Mouse (Mus musculus): ENCODE results near the gene Siae. TPM values are rescaled to one million over a fixed set of nuclear protein-coding genes. Genes with fewer than 3 reads are reported as not detected.

The Siae gene
- polyA plus RNA-seq, 1 experiment from 2014 or later = 8.6 TPM

DNA sequence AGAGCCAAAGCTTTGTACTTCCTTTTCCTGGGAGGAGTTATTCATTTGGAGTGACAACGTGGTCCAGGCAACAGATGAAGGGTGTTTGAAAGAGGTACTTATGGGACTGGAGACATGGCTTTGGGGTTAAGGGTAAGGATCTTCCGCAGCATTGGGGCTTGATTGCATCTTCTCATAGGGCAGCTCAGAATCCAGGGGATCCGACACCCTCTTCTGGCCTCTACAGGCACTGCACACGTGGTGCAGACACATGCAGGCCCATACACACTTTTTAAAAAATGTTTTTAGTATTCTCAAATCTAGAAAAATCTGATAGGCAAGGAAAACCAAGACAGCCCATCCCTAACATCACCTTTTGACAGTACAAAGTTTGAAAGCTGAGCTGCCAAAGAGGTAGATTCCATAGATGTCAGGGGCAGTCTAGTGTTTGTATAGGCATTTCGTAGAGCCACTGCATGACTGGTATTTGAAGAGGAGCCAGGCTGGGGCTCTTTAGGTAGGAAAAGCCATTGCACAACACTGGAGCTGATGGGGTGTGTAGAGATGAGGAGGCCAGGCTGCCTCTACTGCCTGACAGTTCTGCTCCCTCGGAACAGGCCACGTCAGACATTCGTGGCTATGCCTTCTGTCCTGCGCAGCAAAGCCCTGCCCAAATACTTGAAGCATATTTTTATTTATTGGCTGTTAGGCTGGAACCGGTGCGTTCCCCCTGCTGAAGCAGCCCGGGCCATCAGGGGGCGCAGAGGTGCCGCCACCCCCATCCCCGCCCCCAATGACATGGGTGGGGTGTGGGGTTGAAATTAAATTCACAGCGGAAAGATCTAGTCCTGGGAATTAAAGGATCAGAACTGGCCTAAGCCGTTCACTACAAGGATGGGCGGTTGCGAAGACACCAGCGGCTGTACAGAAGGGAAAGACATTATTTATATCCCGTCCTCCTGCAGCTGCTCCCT, 28.8 kb upstream of the Siae start:
- Histone ChIP-seq H3K27me3 (replicated peaks; ENCODE audit: control insufficient read depth, insufficient read depth, low read length) (peaks cover 56% of the 10 kb centered on the region), H3K9me3 (ENCODE audit: control insufficient read depth, low read length) (no peaks in the 10 kb centered on the region), H3K36me3 (ENCODE audit: control insufficient read depth, insufficient read depth, low read length) (peaks cover 5% of the 10 kb centered on the region; the same call in 1 of the 2 replicates), H3K27ac (ENCODE audit: low read depth, low read length) (no peak overlapping the region), H3K4me1 (replicated peaks; ENCODE audit: control insufficient read depth, insufficient read depth, low read length) (peaks cover 27% of the 10 kb centered on the region), H3K4me2 (peak overlapping the region; percentile 78), H3K4me3 (ENCODE audit: low read depth, low read length) (peak overlapping the region; percentile 35), H3K9ac (ENCODE audit: low read depth, low read length) (no peak overlapping the region)
- no peak for DNase-seq (ENCODE audit: low spot score)
- WGBS = 24% methylated on average over 21 of the region's 21 CpGs
- ATAC-seq (replicated peaks; ENCODE audit: low FRiP score) = no peak

DNA sequence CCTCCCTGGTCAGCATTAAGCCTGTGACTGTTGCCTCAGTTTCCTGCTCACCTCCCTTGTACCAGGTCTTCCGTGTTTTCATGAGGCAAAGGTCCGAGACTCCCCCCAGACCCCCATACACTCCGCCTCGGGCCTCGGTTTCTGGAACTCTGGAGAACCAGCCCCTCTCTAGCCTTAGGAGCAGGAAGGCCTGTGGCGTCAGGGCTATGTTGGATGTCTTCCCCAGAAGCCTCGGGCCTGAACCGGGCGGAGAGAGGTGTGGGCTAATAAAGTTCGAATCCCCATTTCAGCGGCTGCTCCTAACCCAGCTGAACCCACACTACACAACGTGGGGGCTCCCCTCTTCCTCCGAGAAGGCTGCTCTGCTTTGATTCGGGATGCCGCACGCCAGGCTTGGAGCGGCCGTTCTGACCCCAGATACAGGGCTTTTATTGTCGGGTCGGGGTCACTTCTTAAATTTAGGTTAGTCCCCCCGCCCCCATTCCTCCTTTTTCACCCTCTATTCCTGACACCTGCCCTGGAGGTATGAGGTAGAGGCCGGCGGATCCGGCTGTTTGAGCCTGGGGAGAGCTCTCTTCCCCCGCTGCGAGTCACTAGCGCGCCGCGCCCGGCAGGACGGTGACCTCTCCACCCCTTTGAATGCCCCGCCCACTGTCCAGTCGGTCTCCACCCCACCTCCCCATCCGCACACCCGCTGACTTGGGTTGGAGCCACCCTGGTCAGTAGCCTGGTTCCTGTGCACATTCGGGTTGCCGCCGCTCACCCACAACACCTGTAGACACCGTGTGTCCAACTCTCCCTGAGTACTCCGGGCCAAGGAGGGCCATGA, 27.9 kb upstream of the Siae start, which contains the start of gene Esam:
Esam (plus strand) TSS at position 683 of the 829 bp plus-strand sequence.
- Histone ChIP-seq H3K4me1 (replicated peaks; ENCODE audit: control insufficient read depth, insufficient read depth, low read length) (peaks cover 27% of the 10 kb centered on the region), H3K27ac (ENCODE audit: low read depth, low read length) (no peak within 1 kb of the TSS), H3K4me3 (ENCODE audit: low read depth, low read length) (peak within 1 kb of the TSS; percentile 44), H3K4me2 (peak within 1 kb of the TSS; percentile 78), H3K36me3 (ENCODE audit: control insufficient read depth, insufficient read depth, low read length) (peaks cover 5% of the 10 kb centered on the region; the same call in 1 of the 2 replicates), H3K9me3 (ENCODE audit: control insufficient read depth, low read length) (no peaks in the 10 kb centered on the region), H3K27me3 (replicated peaks; ENCODE audit: control insufficient read depth, insufficient read depth, low read length) (peaks cover 59% of the 10 kb centered on the region), H3K9ac (ENCODE audit: low read depth, low read length) (peak within 1 kb of the TSS; percentile 9; the same call in 1 of the 2 replicates)
- DNase-seq (ENCODE audit: low spot score) = peak; percentile 58
- 3% methylated on average over 41 of the region's 41 CpGs for WGBS
- ATAC-seq (replicated peaks; ENCODE audit: low FRiP score) = peak; percentile 60

DNA sequence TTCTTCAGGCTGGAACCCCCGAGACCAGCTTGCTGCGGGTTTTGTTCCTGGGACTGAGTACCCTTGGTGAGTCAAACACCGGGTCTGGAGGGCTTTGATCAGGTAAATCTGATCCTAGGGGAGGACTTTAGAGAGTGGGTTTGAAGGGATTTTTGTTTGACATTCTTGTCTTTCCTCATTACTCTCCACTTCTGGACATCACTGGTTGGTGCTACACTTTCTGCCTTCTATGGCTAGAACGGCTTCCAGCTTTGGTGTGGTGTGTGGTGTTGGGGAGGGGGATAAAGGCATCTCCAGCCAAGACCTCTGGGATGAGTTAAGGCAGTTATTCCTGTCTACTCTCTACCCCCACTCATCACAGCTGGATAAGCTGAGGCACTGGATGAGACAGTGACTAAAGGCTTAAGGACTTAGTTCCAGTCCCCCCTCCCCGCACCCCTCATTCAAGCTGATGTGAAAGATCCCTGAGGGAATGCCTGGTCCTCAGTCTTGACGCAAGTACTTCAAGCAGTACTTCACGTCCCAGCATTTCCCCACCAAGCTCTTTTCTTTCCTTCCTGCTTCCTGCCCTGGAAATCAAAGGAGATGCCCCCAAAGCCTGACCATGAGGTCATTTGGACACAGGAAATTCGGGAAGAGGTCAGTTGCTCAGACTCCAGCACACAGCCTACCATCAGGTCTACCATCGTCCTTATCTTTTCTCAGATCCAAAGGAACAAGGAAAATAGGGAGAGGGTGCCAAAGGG, 27.1 kb upstream of the Siae start:
- Histone ChIP-seq H3K9ac (ENCODE audit: low read depth, low read length) (0 out of 2 replicates have a peak overlapping the region, but pooled peaks have one; percentile 9), H3K9me3 (ENCODE audit: control insufficient read depth, low read length) (no peaks in the 10 kb centered on the region), H3K4me2 (peak overlapping the region; percentile 78), H3K27ac (ENCODE audit: low read depth, low read length) (no peak overlapping the region), H3K4me1 (replicated peaks; ENCODE audit: control insufficient read depth, insufficient read depth, low read length) (peaks cover 27% of the 10 kb centered on the region), H3K27me3 (replicated peaks; ENCODE audit: control insufficient read depth, insufficient read depth, low read length) (peaks cover 59% of the 10 kb centered on the region), H3K4me3 (ENCODE audit: low read depth, low read length) (peak overlapping the region; percentile 44), H3K36me3 (ENCODE audit: control insufficient read depth, insufficient read depth, low read length) (no peaks in the 10 kb centered on the region)
- DNase-seq (ENCODE audit: low spot score) (no peak), ATAC-seq (replicated peaks; ENCODE audit: low FRiP score) (no peak)
- 24% methylated on average over 9 of the region's 9 CpGs for WGBS

DNA sequence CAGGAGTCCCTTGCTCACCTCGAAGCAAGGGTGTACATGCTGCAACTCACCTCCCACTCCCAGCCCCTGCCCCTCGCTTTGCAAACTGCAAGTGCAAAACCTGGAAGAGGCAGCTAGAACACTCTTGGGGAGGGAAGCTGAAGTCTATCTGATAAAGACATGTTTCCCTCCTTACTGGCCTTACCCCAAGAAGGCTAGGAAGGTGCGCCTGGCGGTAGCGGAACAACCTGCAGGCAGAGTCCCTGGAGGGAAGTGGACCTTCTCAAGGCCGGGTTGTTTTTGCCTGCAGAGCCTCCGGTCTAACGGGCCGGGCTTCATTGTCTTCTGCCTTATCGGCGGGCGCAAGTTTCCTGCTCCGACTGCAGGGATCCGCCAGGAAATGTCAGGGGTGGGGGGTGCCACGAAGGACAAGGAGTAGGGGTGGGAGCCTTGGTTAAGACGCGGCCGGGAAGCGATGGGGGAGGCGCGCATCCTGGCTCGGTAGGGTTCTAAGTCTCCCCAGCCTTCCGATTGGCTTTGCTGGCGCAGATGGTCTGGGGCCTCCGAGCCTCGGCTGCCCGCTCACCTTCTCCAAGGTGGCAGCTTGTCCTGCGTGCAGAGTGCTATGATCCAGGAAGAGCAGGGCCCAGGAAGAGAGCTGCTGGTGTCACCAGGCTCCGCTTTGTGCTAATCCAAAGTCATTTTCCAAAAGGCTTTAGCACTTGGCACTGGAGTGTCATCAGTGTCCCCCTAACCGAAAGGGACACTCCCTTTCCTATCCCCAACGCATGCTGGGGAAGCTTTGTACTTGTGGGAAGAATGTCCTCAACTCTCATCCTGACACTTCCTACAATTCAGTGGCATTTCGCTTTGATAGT, 25.2 kb upstream of the Siae start:
- Histone ChIP-seq H3K27ac (ENCODE audit: low read depth, low read length) (peak overlapping the region; percentile 64), H3K4me3 (ENCODE audit: low read depth, low read length) (peak overlapping the region; percentile 44), H3K4me2 (peak overlapping the region; percentile 78), H3K27me3 (replicated peaks; ENCODE audit: control insufficient read depth, insufficient read depth, low read length) (peaks cover 59% of the 10 kb centered on the region), H3K4me1 (replicated peaks; ENCODE audit: control insufficient read depth, insufficient read depth, low read length) (peaks cover 27% of the 10 kb centered on the region), H3K9ac (ENCODE audit: low read depth, low read length) (peak overlapping the region; percentile 44), H3K36me3 (ENCODE audit: control insufficient read depth, insufficient read depth, low read length) (no peaks in the 10 kb centered on the region), H3K9me3 (ENCODE audit: control insufficient read depth, low read length) (no peaks in the 10 kb centered on the region)
- WGBS = 2% methylated on average over 32 of the region's 32 CpGs
- peak; percentile 60 for DNase-seq (ENCODE audit: low spot score)
- ATAC-seq (replicated peaks; ENCODE audit: low FRiP score) = peak; percentile 51

DNA sequence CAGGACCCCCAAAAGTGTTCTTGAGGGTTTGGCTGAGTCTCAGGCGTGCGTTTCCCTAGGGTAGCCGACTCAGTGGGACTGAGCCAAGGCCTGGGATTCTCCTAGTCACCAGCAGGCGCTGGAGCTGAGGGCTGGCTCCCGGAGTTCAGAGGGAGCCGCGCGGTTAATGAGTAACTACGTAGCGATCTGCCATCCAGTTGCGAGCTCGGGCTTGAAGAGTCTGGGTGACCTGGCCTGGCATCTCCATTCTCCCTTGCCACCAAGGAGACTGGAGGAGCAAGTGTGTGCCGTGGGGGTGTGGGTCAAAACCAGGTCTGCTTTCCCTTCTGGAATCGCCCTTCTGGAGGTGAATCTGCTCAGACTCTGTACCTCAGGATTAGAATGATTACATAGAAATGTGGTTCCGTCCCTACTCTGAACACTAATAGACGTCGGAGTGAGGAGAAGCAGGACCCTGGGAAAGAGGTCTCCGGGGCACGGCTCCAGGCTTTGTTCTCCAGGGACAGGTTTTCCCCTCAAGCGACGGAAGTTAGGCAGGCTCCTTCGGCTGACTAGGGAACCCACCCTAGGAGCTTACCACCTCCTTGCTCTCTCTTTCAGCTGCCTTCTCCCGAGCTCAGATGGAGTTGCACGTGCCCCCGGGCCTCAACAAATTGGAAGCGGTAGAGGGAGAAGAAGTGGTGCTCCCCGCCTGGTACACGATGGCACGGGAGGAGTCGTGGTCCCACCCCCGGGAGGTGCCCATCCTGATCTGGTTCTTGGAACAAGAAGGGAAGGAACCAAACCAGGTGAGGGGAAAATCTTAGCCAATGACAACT, 24.4 kb upstream of the Siae start:
- Histone ChIP-seq H3K27me3 (replicated peaks; ENCODE audit: control insufficient read depth, insufficient read depth, low read length) (peaks cover 58% of the 10 kb centered on the region), H3K4me1 (replicated peaks; ENCODE audit: control insufficient read depth, insufficient read depth, low read length) (peaks cover 27% of the 10 kb centered on the region), H3K9me3 (ENCODE audit: control insufficient read depth, low read length) (no peaks in the 10 kb centered on the region), H3K4me2 (peak overlapping the region; percentile 78), H3K36me3 (ENCODE audit: control insufficient read depth, insufficient read depth, low read length) (no peaks in the 10 kb centered on the region), H3K4me3 (ENCODE audit: low read depth, low read length) (peak overlapping the region; percentile 44), H3K9ac (ENCODE audit: low read depth, low read length) (peak overlapping the region; percentile 44; the same call in 1 of the 2 replicates), H3K27ac (ENCODE audit: low read depth, low read length) (peak overlapping the region; percentile 43)
- WGBS = 7% methylated on average over 31 of the region's 31 CpGs
- ATAC-seq (replicated peaks; ENCODE audit: low FRiP score) (peak; percentile 62), DNase-seq (ENCODE audit: low spot score) (peak; percentile 63)

DNA sequence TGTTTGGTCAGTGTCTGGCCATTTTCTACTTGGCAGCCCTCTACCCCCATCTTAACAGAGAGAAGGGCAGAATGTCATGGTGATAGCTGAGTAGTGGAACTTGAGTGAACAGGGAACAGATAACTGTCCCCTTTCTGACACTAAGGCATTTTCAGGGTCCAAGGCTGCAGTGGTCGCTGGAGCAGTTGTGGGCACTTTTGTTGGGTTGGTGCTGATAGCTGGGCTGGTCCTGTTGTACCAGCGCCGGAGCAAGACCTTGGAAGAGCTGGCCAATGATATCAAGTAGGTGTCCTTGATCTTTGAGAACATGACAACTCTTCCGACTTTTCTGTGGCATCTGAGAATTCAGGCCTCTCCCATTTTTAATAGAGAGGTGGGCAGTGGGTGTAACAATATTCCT, 18.6 kb upstream of the Siae start:
- no peaks in the 10 kb centered on the region for H3K9me3 ChIP-seq (ENCODE audit: control insufficient read depth, low read length)
- peaks cover 2% of the 10 kb centered on the region; the same call in 1 of the 2 replicates for H3K4me1 ChIP-seq (replicated peaks; ENCODE audit: control insufficient read depth, insufficient read depth, low read length)
- ATAC-seq (replicated peaks; ENCODE audit: low FRiP score) (no peak), DNase-seq (ENCODE audit: low spot score) (no peak)
- no peak overlapping the region for H3K4me3 ChIP-seq (ENCODE audit: low read depth, low read length)
- WGBS = 72% methylated on average over 4 of the region's 4 CpGs
- H3K4me2 ChIP-seq = no peak overlapping the region
- no peaks in the 10 kb centered on the region for H3K36me3 ChIP-seq (ENCODE audit: control insufficient read depth, insufficient read depth, low read length)
- H3K27me3 ChIP-seq (replicated peaks; ENCODE audit: control insufficient read depth, insufficient read depth, low read length) = peaks cover 2% of the 10 kb centered on the region
- no peak overlapping the region for H3K9ac ChIP-seq (ENCODE audit: low read depth, low read length)
- no peak overlapping the region for H3K27ac ChIP-seq (ENCODE audit: low read depth, low read length)

DNA sequence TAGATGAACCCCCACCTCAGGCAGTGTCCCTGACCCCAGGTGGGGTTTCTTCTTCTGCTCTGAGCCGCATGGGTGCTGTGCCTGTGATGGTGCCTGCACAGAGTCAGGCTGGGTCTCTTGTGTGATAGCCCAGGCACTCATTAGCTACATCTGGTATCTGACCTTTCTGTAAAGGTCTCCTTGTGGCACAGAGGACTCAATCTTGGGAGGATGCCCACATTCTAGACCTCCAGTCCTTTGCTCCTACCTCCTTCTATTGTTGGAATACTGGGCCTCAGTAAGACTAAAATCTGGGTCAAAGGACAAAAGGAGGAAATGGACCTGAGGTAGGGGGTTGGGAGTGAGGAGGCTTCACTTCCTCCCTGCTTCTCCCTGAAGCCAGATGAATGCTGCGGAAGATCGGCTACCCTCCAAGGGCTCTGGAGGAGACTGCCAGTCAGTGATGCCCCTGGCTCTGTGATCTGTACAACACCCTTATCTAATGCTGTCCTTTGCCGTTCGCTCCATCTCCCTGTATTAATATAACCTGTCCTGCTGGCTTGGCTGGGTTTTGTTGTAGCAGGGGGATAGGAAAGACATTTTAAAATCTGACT, 17.7 kb upstream of the Siae start:
- Histone ChIP-seq H3K4me1 (replicated peaks; ENCODE audit: control insufficient read depth, insufficient read depth, low read length) (peaks cover 2% of the 10 kb centered on the region; the same call in 1 of the 2 replicates), H3K4me2 (no peak overlapping the region), H3K4me3 (ENCODE audit: low read depth, low read length) (no peak overlapping the region), H3K27me3 (replicated peaks; ENCODE audit: control insufficient read depth, insufficient read depth, low read length) (no peaks in the 10 kb centered on the region), H3K36me3 (ENCODE audit: control insufficient read depth, insufficient read depth, low read length) (no peaks in the 10 kb centered on the region), H3K9ac (ENCODE audit: low read depth, low read length) (no peak overlapping the region), H3K9me3 (ENCODE audit: control insufficient read depth, low read length) (no peaks in the 10 kb centered on the region), H3K27ac (ENCODE audit: low read depth, low read length) (no peak overlapping the region)
- DNase-seq (ENCODE audit: low spot score) (peak; percentile 31), ATAC-seq (replicated peaks; ENCODE audit: low FRiP score) (no peak)
- WGBS = 53% methylated on average over 5 of the region's 5 CpGs

Measured in liver, embryonic 11.5 days (tissue).